Mouse (Mus musculus) forebrain, embryonic 10.5 days (tissue): ENCODE measurements around the gene Tedc2. TPM values are rescaled to one million over a fixed set of nuclear protein-coding genes. Genes with fewer than 3 reads are reported as not detected.

ENCODE experiments used
- DNase-seq: peaks from one replicate; pipeline ENCODE4 v3.0.0-alpha.2; 2017; ENCODE audit warnings: low spot score; ENCODE audit errors: extremely low spot score
- H3K27ac ChIP-seq: fragments of 300-500 bp; sonication (generic); 2 replicates; pipeline ENCODE4 v1.5.1; 2016; ENCODE audit warnings: mild to moderate bottlenecking
- H3K27me3 ChIP-seq: fragments of 300-500 bp; sonication (generic); 2 replicates; pipeline ENCODE4 v1.6.1; 2016; ENCODE audit warnings: mild to moderate bottlenecking; ENCODE audit not compliant: poor library complexity, severe bottlenecking
- H3K36me3 ChIP-seq: fragments of 300-500 bp; sonication (generic); replicated peaks from 2 replicates; pipeline ENCODE4 v1.6.1; 2016; ENCODE audit warnings: mild to moderate bottlenecking, moderate library complexity
- H3K4me1 ChIP-seq: fragments of 300-500 bp; sonication (generic); 2 replicates; pipeline ENCODE4 v1.6.1; 2016
- H3K4me3 ChIP-seq: fragments of 300-500 bp; sonication (generic); 2 replicates; pipeline ENCODE4 v1.5.1; 2016; ENCODE audit warnings: mild to moderate bottlenecking, moderate library complexity
- H3K9me3 ChIP-seq: fragments of 300-500 bp; sonication (generic); 2 replicates; pipeline ENCODE4 v1.6.1; 2016; ENCODE audit warnings: mild to moderate bottlenecking, moderate library complexity
- WGBS: fragments of 180-500 bp; shearing (Covaris S2); methylation state at CpG from one replicate; pipeline ENCODE4 v1.1.7; 2016; 5-methylcytosine and 5-hydroxymethylcytosine counted together
- polyA plus RNA-seq: library from polyadenylated mRNA; unstranded; fragments of >200 nt; fragmentation: Nextera tagmentation; extraction: Ambion mirVana; gene quantifications from 2 replicates; pipeline ENCODE4 v1.2.1, GENCODE M21; 2016

Gene Tedc2
- polyA plus RNA-seq: 22.1 and 22.6 TPM in 2 replicates

DNA sequence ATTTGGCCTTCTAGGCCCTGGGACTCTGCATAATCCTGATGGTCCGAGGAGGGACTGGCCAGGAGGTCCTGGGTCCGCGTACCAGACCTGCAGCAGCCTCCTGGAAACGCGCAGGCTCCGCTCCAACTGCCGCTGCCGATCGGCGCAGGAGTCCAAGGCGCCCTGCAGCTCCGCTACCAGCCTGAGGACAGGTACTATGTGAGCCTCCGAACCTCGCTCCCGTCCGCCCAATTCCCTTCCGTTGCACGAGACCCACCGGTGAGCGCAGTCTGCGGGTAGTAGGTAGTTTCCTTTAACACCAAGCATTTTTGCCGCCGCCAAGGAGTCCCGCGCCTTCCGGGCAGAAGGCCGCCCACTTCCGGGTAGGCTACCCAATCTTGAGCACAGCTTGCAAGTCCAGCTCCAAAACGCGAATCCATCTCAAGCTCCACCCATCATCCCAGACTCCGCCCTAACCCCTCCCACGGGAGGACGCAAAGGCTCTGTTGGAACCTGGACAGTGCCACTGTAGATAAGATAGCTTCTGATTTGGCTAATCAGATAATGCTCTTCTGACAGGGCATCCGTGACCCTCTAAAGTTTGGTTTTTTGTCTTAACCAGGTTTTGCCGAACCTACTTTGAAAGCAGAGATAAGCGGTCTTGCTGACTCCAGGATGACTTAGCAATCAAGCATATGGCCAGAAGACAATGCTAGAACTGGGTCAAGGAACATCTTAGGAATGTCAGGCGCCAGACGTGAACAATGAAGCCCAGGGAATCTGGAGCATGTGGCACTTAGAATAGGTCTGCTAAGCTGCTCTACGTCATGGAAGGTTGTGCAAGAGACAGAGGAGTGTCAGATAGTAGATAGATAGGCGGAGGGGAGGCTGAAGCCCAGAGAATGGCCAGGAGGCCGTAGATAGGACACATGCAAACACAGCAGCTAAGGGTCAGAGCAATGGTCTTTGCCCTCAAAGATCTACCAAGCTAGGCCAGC lies at the start of gene Tedc2:
Tedc2 (minus strand) TSS at position 417 of the 977 bp plus-strand sequence.
- no peaks in the 10 kb centered on the region for H3K27me3 ChIP-seq
- H3K27ac ChIP-seq: peak within 1 kb of the TSS; percentile 90
- DNase-seq: peak; percentile 93
- H3K9me3 ChIP-seq: no peaks in the 10 kb centered on the region
- H3K36me3 ChIP-seq: peaks cover 77% of the 10 kb centered on the region
- 6% methylated on average over 41 of the region's 41 CpGs for WGBS
- peak within 1 kb of the TSS; percentile 82 for H3K4me3 ChIP-seq
- H3K4me1 ChIP-seq: peaks cover 24% of the 10 kb centered on the region

DNA sequence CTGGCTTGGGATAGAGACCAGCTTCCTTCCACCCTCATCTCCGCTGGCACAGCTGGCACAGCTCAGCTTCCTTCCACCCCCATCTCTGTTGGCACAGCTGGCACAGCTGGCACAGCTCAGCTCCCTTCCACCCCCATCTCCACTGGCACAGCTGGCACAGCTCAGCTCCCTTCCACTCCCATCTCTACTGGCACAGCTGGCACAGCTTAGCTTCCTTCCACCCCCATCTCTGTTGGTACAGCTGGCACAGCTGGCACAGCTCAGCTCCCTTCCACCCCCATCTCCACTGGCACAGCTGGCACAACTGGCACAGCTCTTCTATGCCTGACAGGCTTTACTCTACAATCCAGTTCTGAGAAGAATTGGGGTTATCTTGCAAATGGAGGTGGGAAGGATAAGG lies 46.5 kb upstream of the Tedc2 start:
- Histone ChIP-seq H3K27me3 (no peaks in the 10 kb centered on the region), H3K27ac (no peak overlapping the region), H3K4me3 (no peak overlapping the region), H3K9me3 (no peaks in the 10 kb centered on the region), H3K36me3 (no peaks in the 10 kb centered on the region), H3K4me1 (no peaks in the 10 kb centered on the region)
- no peak for DNase-seq
- WGBS: 93% methylated on average over 1 of the region's 1 CpGs

DNA sequence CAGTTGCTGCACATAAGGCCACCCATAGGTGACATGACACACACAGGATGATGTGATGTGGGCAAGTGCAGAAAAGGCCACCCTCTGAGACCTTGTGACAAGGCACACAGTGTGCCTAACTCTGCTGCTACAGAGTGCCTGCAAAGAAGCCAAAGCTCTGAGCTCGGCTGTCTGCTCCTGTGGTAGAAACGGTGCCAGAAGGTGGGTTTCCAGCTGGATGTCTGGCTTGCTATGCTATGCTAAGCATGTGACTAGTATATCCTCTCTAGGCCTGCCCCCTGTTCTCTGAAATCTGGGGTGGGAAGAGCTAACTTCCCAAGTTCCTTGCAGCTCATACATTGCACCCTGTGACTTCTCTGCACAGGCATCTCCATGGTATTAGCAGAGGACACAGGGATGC lies 44.1 kb upstream of the Tedc2 start:
- Histone ChIP-seq H3K27ac (no peak overlapping the region), H3K27me3 (no peaks in the 10 kb centered on the region), H3K4me3 (no peak overlapping the region), H3K9me3 (no peaks in the 10 kb centered on the region), H3K36me3 (no peaks in the 10 kb centered on the region), H3K4me1 (no peaks in the 10 kb centered on the region)
- WGBS: 81% methylated on average over 2 of the region's 2 CpGs
- no peak for DNase-seq

DNA sequence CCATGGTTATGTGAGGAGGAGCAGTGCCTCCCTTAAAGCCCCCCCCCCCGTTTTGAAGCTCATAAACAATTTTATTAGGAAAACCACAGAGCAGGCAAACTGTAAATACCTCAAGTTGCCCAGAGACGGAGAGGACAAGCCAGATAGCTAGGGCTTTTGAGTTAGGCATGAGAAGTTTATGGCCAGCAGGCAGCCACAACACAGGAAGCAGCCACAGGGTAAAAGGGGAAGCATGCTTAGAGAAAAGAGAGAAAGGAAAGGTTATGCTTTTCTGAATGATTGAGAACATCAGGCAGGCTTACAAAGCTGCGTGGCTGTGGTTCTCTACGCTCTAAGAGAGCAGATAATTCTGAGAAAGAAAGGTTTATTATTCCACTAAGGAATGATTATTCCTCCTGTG lies 39.9 kb upstream of the Tedc2 start:
- Histone ChIP-seq H3K9me3 (no peaks in the 10 kb centered on the region), H3K27me3 (no peaks in the 10 kb centered on the region), H3K4me1 (no peaks in the 10 kb centered on the region), H3K36me3 (no peaks in the 10 kb centered on the region), H3K27ac (no peak overlapping the region), H3K4me3 (no peak overlapping the region)
- no peak for DNase-seq
- WGBS: 80% methylated on average over 4 of the region's 4 CpGs

DNA sequence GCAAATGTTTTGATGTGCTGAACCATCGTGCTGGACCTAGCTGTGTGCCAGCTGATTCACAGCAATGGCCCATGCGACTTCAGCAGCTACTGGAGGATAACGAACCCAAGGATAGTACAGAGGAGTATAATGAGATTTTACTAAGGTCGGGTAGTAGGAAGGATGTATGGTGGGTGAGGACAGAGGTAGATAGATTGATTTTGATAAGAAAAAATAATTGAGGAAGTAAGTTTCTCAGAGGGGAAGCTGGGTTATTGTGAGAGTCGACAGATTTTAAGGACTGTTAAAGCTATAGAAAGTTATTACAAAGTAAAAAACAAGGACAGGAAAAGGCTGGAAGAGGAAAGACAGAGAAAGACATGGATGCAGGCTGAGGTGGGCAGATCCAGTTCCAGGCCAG lies 39.1 kb upstream of the Tedc2 start:
- WGBS: 82% methylated on average over 5 of the region's 5 CpGs
- Histone ChIP-seq H3K4me3 (no peak overlapping the region), H3K36me3 (no peaks in the 10 kb centered on the region), H3K9me3 (no peaks in the 10 kb centered on the region), H3K4me1 (no peaks in the 10 kb centered on the region), H3K27ac (no peak overlapping the region), H3K27me3 (no peaks in the 10 kb centered on the region)
- DNase-seq: no peak

DNA sequence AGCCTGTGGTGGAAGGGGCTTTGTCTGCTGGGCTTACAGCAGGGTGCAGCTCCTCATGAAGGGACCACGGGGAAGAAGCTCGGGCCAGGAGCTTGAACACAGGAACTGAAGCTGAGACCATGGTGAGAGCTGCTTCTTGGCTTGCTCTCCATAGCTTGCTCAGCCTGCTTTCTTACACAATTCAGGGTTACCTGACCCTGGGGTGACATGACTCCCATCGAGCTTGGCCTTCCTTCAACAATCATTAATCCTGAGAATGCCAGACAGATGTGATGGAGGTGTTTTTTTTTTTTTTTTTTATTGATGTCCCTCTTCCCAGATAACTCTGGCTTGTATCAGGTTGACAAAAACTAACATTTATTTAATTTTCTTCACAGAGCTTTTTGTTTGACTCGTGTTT lies 38.3 kb upstream of the Tedc2 start:
- H3K27me3 ChIP-seq: no peaks in the 10 kb centered on the region
- H3K4me3 ChIP-seq: no peak overlapping the region
- WGBS: 84% methylated on average over 4 of the region's 4 CpGs
- no peaks in the 10 kb centered on the region for H3K36me3 ChIP-seq
- DNase-seq: no peak
- H3K9me3 ChIP-seq: no peaks in the 10 kb centered on the region
- H3K4me1 ChIP-seq: no peaks in the 10 kb centered on the region
- H3K27ac ChIP-seq: no peak overlapping the region

DNA sequence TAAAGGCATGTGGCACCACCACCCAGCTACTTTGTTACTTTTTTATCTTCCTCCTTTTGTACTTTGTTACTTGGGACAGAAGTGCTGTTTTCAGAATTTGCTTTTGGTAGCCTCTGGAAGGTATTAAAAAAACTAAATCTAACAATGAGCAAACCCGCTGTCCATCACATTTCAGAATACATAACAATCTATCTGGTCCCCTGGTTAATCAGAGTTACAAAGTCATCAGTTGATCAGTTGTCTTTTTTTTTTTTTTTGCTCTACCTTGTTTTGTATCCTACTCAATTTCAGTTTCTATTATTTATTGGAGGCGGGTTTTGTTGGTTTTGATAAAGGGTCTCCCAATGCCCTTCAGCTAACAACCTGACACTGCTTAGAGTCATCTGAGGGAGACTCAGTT lies 31.7 kb upstream of the Tedc2 start:
- Histone ChIP-seq H3K4me3 (peak overlapping the region; percentile 85; the same call in 1 of the 2 replicates), H3K27me3 (no peaks in the 10 kb centered on the region), H3K27ac (peak overlapping the region; percentile 96), H3K36me3 (peaks cover 26% of the 10 kb centered on the region), H3K4me1 (peaks cover 19% of the 10 kb centered on the region), H3K9me3 (no peaks in the 10 kb centered on the region; the same call in 1 of the 2 replicates)
- DNase-seq: no peak
- WGBS: 97% methylated on average over 2 of the region's 2 CpGs

DNA sequence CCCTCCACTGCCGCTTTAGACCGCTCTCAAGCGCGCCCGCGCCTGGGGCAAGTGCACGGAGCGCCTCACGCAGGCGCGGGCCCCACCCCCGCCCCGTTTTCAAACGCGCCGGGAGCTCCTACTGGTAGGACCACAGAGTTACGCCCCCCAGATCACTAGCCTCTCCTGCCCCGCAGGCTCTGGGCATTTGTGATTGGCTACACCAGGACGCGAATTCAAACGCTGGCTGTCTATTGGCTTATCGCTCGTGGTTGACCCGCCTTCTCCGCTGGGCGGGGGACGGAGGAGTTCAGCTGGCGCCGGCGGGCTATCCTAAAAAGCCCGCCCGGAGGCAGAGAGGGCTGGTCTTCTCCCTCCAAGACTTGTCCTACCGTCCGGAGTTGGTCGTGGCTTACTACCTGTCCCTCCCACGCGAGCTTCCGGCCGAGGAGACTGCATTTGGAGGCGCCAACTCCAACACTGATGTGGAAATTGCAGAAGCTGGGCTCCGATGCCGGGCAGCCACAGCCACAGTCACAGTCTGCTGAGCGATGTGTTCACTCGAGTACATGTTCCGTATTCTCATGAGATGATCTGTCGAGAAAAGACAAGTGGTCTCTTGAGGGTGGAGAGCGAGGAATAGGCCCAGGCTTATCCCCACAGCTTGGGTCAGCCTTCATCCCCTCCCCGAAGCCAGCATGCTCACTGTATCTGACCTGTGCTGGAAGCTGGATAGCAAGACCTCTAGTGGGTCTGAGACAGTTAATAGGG lies 30.8 kb upstream of the Tedc2 start, which contains the start of gene Ccnf:
Ccnf (minus strand) TSS at position 165 of the 750 bp plus-strand sequence.
- under 1% methylated on average over 48 of the region's 48 CpGs for WGBS
- Histone ChIP-seq H3K4me3 (peak within 1 kb of the TSS; percentile 85), H3K36me3 (peaks cover 35% of the 10 kb centered on the region), H3K27me3 (no peaks in the 10 kb centered on the region), H3K9me3 (no peaks in the 10 kb centered on the region; the same call in 1 of the 2 replicates), H3K4me1 (peaks cover 19% of the 10 kb centered on the region), H3K27ac (peak within 1 kb of the TSS; percentile 96)
- peak; percentile 97 for DNase-seq

DNA sequence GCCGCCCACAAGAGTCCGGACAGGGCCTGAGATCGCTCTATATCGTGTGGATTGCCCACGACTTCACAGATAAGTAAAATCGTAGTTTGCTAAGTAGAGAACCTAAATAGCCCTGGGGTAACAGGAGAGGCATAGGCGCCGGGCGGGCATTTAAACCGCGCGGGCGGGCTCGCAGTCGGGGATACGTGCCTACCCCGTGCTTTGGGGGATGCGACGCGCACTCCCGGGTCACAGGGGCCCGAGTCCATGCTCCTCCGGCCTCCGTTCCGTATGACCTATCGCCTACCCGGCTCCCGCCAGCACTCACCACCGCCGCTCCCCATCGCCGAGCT lies 30.3 kb upstream of the Tedc2 start:
- Histone ChIP-seq H3K27ac (peak overlapping the region; percentile 96), H3K27me3 (no peaks in the 10 kb centered on the region), H3K36me3 (peaks cover 40% of the 10 kb centered on the region), H3K4me1 (peaks cover 19% of the 10 kb centered on the region), H3K9me3 (no peaks in the 10 kb centered on the region; the same call in 1 of the 2 replicates), H3K4me3 (peak overlapping the region; percentile 85)
- DNase-seq: no peak
- WGBS: under 1% methylated on average over 32 of the region's 32 CpGs

DNA sequence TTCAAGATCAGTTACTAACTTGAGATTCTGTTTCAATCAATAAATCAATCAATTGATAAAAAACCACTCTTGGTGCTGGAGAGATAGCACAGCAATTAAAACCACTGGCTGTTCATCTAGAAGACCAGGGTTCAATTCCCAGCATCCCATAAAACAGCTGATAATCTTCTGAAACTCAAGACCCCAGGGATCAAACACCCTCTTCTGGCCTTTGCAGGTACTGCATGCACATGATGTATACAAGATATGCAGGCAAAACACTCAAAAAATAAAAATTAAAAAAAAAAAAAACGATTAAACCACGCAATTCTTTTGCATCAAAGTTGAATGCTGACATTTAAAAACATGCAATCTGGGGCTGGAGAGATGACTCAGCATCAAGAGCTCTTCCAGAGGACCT lies 28.0 kb upstream of the Tedc2 start:
- WGBS: 94% methylated on average over 2 of the region's 2 CpGs
- H3K27ac ChIP-seq: no peak overlapping the region
- DNase-seq: no peak

DNA sequence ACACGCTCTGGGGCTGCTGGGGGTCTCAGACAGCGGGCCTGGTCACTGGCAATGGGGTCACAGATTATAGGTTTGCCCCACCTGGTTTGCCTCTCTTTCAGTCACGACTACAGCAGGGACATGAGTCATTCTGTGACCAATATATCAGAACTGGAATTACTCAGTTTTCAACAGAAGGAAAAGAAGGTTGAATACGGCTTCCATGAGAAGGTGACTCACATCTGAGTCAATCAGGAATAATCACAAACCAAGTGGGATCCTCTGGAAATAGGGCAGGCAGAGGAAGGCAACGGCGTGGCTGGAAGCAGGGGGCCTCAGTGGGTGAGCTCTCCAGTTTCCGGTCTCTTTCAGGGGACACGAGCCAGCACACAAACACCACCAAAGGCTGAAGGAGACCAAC lies 23.4 kb upstream of the Tedc2 start:
- no peak overlapping the region for H3K4me3 ChIP-seq
- no peak for DNase-seq
- H3K27me3 ChIP-seq: no peaks in the 10 kb centered on the region
- WGBS: 97% methylated on average over 8 of the region's 8 CpGs
- H3K4me1 ChIP-seq: no peaks in the 10 kb centered on the region
- H3K9me3 ChIP-seq: peaks cover 15% of the 10 kb centered on the region
- no peak overlapping the region for H3K27ac ChIP-seq
- H3K36me3 ChIP-seq: peaks cover 95% of the 10 kb centered on the region

More for the DNA sequence above, 28.0 kb upstream of the Tedc2 start:
- peaks cover 59% of the 10 kb centered on the region for H3K36me3 ChIP-seq
- H3K4me3 ChIP-seq: no peak overlapping the region
- no peaks in the 10 kb centered on the region for H3K27me3 ChIP-seq
- peaks cover 19% of the 10 kb centered on the region for H3K4me1 ChIP-seq
- peaks cover 13% of the 10 kb centered on the region for H3K9me3 ChIP-seq

DNA sequence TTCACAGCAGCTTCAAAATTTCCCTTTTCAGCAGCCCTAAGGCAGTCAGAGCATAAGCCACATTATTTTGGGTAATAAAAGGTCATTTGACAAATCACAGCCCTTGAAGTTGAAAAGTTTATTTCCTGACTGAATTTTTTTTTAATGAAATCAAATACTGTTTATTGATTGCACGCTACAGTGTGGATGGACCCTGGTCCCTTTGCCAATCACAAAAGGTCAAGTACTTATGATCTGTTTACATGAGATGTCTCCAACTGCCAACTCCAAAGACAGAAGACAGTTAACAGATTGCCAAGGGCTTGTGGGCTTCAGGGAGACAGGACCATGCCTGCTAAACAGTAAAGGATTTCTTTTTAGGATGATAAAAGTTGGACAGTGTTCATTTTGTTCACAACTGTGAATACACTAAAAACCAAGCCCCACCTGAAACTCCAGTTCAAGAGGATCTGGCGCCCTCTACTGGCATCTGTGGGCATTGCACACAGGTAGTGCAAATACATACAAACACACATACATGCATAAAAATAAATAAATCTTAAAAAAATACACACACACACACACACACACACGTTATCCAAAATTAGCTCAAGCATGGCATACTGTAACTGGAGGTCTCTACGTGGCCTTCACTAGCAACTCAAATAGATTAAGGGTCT lies 22.8 kb upstream of the Tedc2 start:
- peaks cover 95% of the 10 kb centered on the region for H3K36me3 ChIP-seq
- H3K27ac ChIP-seq: no peak overlapping the region
- DNase-seq: no peak
- H3K4me3 ChIP-seq: no peak overlapping the region
- H3K27me3 ChIP-seq: no peaks in the 10 kb centered on the region
- no peaks in the 10 kb centered on the region for H3K4me1 ChIP-seq
- 84% methylated on average over 4 of the region's 4 CpGs for WGBS
- peaks cover 15% of the 10 kb centered on the region for H3K9me3 ChIP-seq
